Mouse (Mus musculus): ENCODE measurements around the gene Toporsl.

DNA sequence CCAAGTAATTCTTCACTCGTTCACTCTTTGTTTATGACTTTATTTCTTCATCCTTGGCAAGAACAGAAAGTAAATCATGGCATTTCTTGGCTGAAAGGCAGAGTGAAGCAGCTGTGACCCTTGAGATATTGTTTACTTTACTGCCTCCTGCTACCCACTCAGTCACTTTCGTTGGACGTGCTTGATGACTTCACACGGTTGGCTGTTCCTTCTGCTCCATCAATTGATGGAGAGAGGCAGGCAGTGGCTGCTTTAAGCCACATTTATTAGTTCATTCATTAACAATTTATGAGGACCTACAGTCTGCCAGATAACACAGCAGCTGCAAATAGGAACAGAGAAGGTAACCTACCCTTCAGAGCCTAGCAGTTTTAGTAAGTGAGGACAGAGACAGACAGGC lies 51.7 kb downstream of the Toporsl start:
- TF ChIP-seq POLR2A (IDR thresholded peaks at IDR 0.05; ENCODE audit: low read depth, low read length): no peak
- no peak for TF ChIP-seq CTCF (conservative IDR thresholded peaks at IDR 0.05 in 1 of 2, IDR thresholded peaks at IDR 0.05 in 1 of 2; ENCODE audit: low read depth in 2 of 2, low read length in 2 of 2)
- no peak for TF ChIP-seq RAD21 (IDR thresholded peaks at IDR 0.05; ENCODE audit: low read depth, low read length)
- no peak for TF ChIP-seq E2F4 (IDR thresholded peaks at IDR 0.05; ENCODE audit: insufficient replicate concordance, low read depth, low read length)
- TF ChIP-seq EP300 (IDR thresholded peaks at IDR 0.05; ENCODE audit: low read length): no peak
- no peak for TF ChIP-seq RCOR1 (conservative IDR thresholded peaks at IDR 0.05; ENCODE audit: low read depth, low read length)

Measured in CH12.LX (cell line).